Mouse (Mus musculus) MEL (cell line): ENCODE results near the gene Stom.

Source experiments
- BHLHE40 ChIP-seq: IDR thresholded peaks from 2 replicates; pipeline ENCODE4 v1.6.1; 2012; ENCODE audit warnings: low read depth, mild to moderate bottlenecking, inconsistent platforms, low read length, improper control_type of control experiment, borderline replicate concordance
- CTCF ChIP-seq, 3 experiments: IDR thresholded peaks in 2 of 3; conservative IDR thresholded peaks in 1 of 3; 2 replicates each; pipeline ENCODE4 v1.5.1; 2011 to 2012; ENCODE audit warnings: low read length in 3 of 3, low read depth in 2 of 3, mild to moderate bottlenecking in 2 of 3, improper control_type of control experiment in 1 of 3, inconsistent platforms in 1 of 3, mixed read lengths in 1 of 3, moderate library complexity in 1 of 3; ENCODE audit not compliant: control insufficient read depth in 1 of 3, insufficient read depth in 1 of 3, poor library complexity in 1 of 3, severe bottlenecking in 1 of 3
- E2F4 ChIP-seq: IDR thresholded peaks from 2 replicates; pipeline ENCODE4 v1.6.1; 2011; ENCODE audit warnings: low read depth, low read length, improper control_type of control experiment, borderline replicate concordance
- GATA1 ChIP-seq: IDR thresholded peaks from 2 replicates; pipeline ENCODE4 v1.6.1; 2011; ENCODE audit warnings: low read depth, low read length, improper control_type of control experiment
- JUND ChIP-seq: IDR thresholded peaks from 2 replicates; pipeline ENCODE4 v1.6.1; 2011; ENCODE audit warnings: low read depth, mild to moderate bottlenecking, improper control_type of control experiment, low read length
- MAX ChIP-seq: IDR thresholded peaks from 2 replicates; pipeline ENCODE4 v1.6.1; 2011; ENCODE audit warnings: low read length, improper control_type of control experiment
- MAZ ChIP-seq: IDR thresholded peaks from 2 replicates; pipeline ENCODE4 v1.6.1; 2012; ENCODE audit warnings: low read depth, mild to moderate bottlenecking, inconsistent platforms, low read length, improper control_type of control experiment
- POLR2A ChIP-seq, 2 experiments: IDR thresholded peaks; 2 replicates each; pipeline ENCODE4 v1.6.1; 2011 to 2012; ENCODE audit warnings: low read length in 2 of 2, mild to moderate bottlenecking in 2 of 2, control low read depth in 1 of 2, improper control_type of control experiment in 1 of 2, low read depth in 1 of 2, moderate library complexity in 1 of 2; ENCODE audit not compliant: control insufficient read depth in 1 of 2, insufficient read depth in 1 of 2, poor library complexity in 1 of 2
- POLR2AphosphoS2 ChIP-seq: IDR thresholded peaks from 2 replicates; pipeline ENCODE4 v1.6.1; 2011; ENCODE audit warnings: low read length, improper control_type of control experiment
- RAD21 ChIP-seq: IDR thresholded peaks from 2 replicates; pipeline ENCODE4 v1.6.1; 2011; ENCODE audit warnings: mild to moderate bottlenecking, low read depth, low read length, improper control_type of control experiment
- SIN3A ChIP-seq: IDR thresholded peaks from 2 replicates; pipeline ENCODE4 v1.6.1; 2012; ENCODE audit warnings: low read length, improper control_type of control experiment, inconsistent platforms
- TAL1 ChIP-seq: IDR thresholded peaks from 2 replicates; pipeline ENCODE4 v1.6.1; 2012; ENCODE audit warnings: mild to moderate bottlenecking, inconsistent platforms, low read length, moderate library complexity, mixed read lengths
- TBP ChIP-seq: IDR thresholded peaks from 2 replicates; pipeline ENCODE4 v1.8.0; 2011; ENCODE audit warnings: low read depth, low read length, improper control_type of control experiment
- USF2 ChIP-seq, 2 experiments: IDR thresholded peaks; 2 replicates each; pipeline ENCODE4 v1.6.1; 2011 to 2012; ENCODE audit warnings: improper control_type of control experiment in 2 of 2, low read length in 2 of 2, borderline replicate concordance in 1 of 2, inconsistent platforms in 1 of 2, low read depth in 1 of 2, mild to moderate bottlenecking in 1 of 2; ENCODE audit not compliant: insufficient read depth in 1 of 2

DNA sequence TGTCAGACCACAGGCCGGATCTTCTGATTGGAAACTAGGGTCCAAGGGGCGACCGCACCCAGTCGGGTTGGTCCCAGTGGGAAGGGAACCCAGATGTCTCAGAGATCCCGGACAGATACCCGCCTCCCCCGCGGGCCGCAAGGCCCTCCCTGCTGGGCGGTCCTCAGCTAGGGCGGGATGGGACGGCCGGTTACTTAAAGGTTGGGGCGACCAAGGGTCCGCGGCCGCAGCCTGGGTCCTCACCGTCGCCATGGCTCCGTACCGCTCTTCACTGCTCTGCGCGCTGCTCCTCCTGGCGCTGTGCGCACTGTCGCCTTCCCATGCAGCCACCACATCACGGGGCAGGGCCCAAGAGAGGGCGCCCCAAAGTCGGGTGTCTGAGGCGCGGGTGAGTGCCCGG is 54.6 kb downstream of the Stom start:
- TF ChIP-seq CTCF (IDR thresholded peaks at IDR 0.05 in 2 of 3, conservative IDR thresholded peaks at IDR 0.05 in 1 of 3; ENCODE audit: control insufficient read depth in 1 of 3, insufficient read depth in 1 of 3, low read depth in 2 of 3, low read length in 3 of 3, poor library complexity in 1 of 3, severe bottlenecking in 1 of 3), result no peak
- no peak for TF ChIP-seq GATA1
- TF ChIP-seq POLR2A (IDR thresholded peaks at IDR 0.05; ENCODE audit: control insufficient read depth in 1 of 2, insufficient read depth in 1 of 2, low read depth in 1 of 2, low read length in 2 of 2, poor library complexity in 1 of 2), result no peak
- no peak for TF ChIP-seq RAD21
- no peak for TF ChIP-seq TAL1
- no peak for TF ChIP-seq BHLHE40
- TF ChIP-seq JUND, result no peak
- no peak for TF ChIP-seq POLR2AphosphoS2
- no peak for TF ChIP-seq E2F4
- no peak for TF ChIP-seq SIN3A
- no peak for TF ChIP-seq MAX
- TF ChIP-seq MAZ, result no peak
- TF ChIP-seq TBP, result no peak
- TF ChIP-seq USF2 (IDR thresholded peaks at IDR 0.05; ENCODE audit: borderline replicate concordance in 1 of 2, insufficient read depth in 1 of 2, low read depth in 1 of 2, low read length in 2 of 2), result no peak
